Mouse (Mus musculus): ENCODE data around the gene Pard3b. TPM values are rescaled to one million over a fixed set of nuclear protein-coding genes. Genes with fewer than 3 reads are reported as not detected.

The Pard3b gene
- total RNA-seq, 2 experiments from 2014 or later, result 12.1 to 15.6 TPM

- DNase-seq, result no peak
- intact Hi-C loops (cut with DNase I), result no loop called here
Measured at GRCm38 (mm10) chr1:61742831-61743230, 104.2 kb downstream of the Pard3b start.

GRCm38 (mm10) chr1:61747481-61747880, 108.9 kb downstream of the Pard3b start:
- DNase-seq, result no peak
- intact Hi-C loops (cut with DNase I), result no loop called here

- intact Hi-C loops (cut with DNase I), result no loop called here
- no peak for DNase-seq
Measured at GRCm38 (mm10) chr1:61751008-61751407, 112.4 kb downstream of the Pard3b start.

- DNase-seq, result no peak
- intact Hi-C loops (cut with DNase I), result no loop called here
Measured at GRCm38 (mm10) chr1:61756771-61757170, 118.1 kb downstream of the Pard3b start.

DNA sequence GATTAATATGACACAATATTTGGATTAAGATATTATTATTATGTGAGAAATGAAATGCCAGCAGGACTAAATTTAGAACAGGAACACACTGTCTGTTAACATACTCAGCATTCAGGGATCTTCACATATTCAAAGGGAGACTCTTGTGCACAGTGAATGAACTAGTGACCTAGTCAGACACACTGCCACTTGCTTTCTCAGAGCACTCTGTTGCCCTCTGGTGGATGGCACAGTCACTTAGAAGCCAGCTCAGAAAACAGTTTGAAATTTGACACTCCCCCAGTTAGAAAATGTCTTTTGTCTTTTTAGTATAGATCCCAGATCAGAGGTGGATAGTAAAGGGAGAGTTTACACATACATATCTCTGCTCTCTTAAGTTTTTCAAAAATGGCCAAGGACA, 132.6 kb downstream of the Pard3b start:
- intact Hi-C loops (cut with DNase I), result loop anchor here (1.0 to 5.0 kb wide), 4 partner anchors 394 to 931 kb away; partner anchors contain the start of gene Nrp2

DNA sequence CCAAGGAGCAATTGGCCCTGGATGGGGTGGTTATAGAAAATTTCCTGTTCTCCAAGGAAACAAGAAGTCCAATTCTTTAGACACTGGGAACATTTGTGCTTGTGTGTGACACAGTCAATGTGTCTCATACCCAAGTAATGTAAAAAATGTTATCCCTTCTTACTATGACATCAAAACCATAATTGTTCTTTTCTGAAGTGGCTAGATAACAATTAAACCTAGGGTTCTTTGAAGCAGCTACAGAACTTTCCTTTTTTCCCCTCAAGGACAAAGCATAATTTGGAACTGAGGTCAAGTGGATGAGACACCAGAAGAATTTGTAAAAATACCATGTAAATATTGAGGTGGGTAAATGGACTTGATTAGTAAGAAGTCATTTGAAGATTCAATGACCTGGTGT, 140.1 kb downstream of the Pard3b start:
- no peak for DNase-seq
- intact Hi-C loops (cut with DNase I), result no loop called here

More for the DNA sequence above, 132.6 kb downstream of the Pard3b start:
- DNase-seq, result peak; percentile 67 to 70

- intact Hi-C loops (cut with DNase I), result no loop called here
- no peak for DNase-seq
Measured at GRCm38 (mm10) chr1:61779906-61780305, 141.3 kb downstream of the Pard3b start.

GRCm38 (mm10) chr1:61796296-61796695, 157.7 kb downstream of the Pard3b start:
- no peak for DNase-seq
- intact Hi-C loops (cut with DNase I), result no loop called here

- intact Hi-C loops (cut with DNase I), result no loop called here
- no peak for DNase-seq
Measured at GRCm38 (mm10) chr1:61820213-61820612, 181.6 kb downstream of the Pard3b start.

- no peak for DNase-seq
- intact Hi-C loops (cut with DNase I), result no loop called here
Measured at GRCm38 (mm10) chr1:61825560-61826191, 187.1 kb downstream of the Pard3b start.

GRCm38 (mm10) chr1:61837006-61837544, 198.5 kb downstream of the Pard3b start:
- DNase-seq, result no peak
- intact Hi-C loops (cut with DNase I), result no loop called here

DNA sequence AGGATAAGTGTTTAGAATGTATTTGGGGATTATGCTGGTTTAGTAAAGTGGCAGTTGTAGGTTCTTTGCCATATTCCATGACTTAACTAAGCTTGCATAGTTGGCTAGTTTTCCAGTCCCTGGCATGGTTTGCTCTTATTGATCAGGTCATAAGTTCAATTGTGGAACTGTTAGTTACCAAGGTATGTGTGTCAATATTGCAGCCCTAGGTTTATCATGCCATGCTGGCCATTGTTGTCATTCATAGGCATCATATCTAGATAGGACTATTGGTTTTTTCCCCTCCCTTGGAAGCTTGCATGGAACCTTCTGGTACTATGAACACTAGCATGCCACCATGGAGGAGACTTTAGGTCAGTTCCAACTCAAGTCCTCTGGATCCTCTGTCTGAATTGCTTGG, 208.0 kb downstream of the Pard3b start:
- intact Hi-C loops (cut with DNase I), result no loop called here

GRCm38 (mm10) chr1:61849029-61849714, 210.5 kb downstream of the Pard3b start:
- DNase-seq, result no peak
- intact Hi-C loops (cut with DNase I), result no loop called here

More for the DNA sequence above, 208.0 kb downstream of the Pard3b start:
- DNase-seq, result no peak

DNA sequence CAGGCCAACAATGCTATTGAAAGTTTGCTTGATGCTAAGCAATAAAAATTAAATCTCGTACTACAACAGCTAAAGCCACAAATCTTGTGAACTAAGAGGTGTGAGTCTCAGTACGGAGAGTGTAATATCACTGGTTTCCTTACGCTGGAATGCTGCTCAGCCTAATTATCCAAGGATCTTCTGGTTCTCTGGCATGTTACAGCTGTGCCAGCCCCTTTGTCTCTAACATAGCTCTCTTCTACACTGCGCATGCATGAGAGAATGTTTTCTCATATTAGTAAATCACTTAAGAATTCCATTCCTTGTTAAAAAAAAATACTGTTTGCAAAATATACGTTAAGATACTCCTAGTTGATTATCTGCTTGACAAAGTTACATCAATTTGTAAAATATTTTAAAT, 211.8 kb downstream of the Pard3b start:
- DNase-seq, result no peak
- intact Hi-C loops (cut with DNase I), result no loop called here

GRCm38 (mm10) chr1:61851176-61851575, 212.6 kb downstream of the Pard3b start:
- intact Hi-C loops (cut with DNase I), result no loop called here
- no peak for DNase-seq

- no peak for DNase-seq
- intact Hi-C loops (cut with DNase I), result loop anchor here (5.0 kb wide), 1 partner anchor 80 kb away; no protein-coding TSS in a partner anchor
Measured at GRCm38 (mm10) chr1:61867286-61868082, 228.9 kb downstream of the Pard3b start.

- intact Hi-C loops (cut with DNase I), result no loop called here
- DNase-seq, result no peak
Measured at GRCm38 (mm10) chr1:61874875-61875274, 236.3 kb downstream of the Pard3b start.

GRCm38 (mm10) chr1:61879706-61880470, 241.3 kb downstream of the Pard3b start:
- no peak for DNase-seq
- intact Hi-C loops (cut with DNase I), result no loop called here

DNA sequence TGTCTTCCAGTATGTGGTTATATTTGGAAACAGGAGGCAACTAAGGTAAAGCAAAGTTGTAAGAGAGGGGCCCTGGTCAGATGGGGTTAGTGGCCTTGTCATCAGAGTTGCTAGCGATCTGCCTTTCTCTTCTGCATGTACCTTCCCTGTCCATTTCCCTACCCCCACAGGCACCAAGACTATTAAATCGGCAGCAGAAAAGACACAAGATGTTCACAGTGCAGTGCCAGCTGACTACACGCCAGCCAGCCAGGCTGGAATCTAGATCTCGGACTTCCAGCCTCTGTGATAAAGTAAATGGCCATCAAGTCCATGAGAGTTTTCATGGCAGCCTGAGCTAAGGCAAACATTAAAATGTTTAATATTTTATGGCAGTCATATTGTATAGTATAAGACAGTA, 257.4 kb downstream of the Pard3b start:
- intact Hi-C loops (cut with DNase I), result no loop called here
- peak; percentile 16 to 18 for DNase-seq

DNA sequence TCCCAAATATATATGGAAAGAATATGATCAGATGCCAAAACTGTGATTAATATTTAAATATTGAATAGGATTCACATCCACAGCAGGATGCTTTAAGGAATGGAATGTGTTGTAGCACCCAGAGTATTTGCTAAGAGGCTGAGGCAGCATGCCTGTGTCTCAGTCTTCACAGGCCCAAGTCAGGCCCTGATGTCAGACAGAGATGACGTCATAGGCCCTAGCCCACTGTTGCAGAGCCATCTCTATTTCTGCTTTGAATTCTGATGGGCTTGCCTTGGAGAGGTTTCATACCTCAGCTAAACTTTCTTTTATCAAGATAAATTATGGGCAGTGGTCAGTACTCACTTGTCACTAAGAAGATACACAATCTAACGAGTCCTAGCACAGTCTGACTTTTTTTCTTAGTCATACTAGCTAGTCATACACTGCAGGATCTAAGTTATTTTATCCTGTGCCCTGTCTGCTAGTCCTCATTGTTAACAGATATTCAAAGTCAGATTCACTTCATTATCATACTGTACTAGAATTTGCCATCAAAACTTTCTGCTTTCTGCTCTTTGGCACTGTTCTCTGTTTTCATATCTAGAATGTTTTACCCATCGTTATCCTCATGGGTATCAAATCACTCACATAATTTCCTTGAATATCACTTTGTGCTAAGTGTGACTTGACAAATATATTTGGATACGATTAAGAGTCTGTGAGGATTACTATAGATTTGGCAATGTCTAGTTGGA, 264.8 kb downstream of the Pard3b start:
- DNase-seq, result no peak

More for the DNA sequence above, 264.8 kb downstream of the Pard3b start:
- intact Hi-C loops (cut with DNase I), result no loop called here
